Mouse (Mus musculus) limb, embryonic 10.5 days (tissue): ENCODE measurements around the gene Ifna16. TPM values are rescaled to one million over a fixed set of nuclear protein-coding genes. Genes with fewer than 3 reads are reported as not detected.

Source experiments
- DNase-seq: peaks from one replicate; pipeline ENCODE4 v3.0.0-alpha.2; 2017; ENCODE audit warnings: low spot score
- H3K27ac ChIP-seq: fragments of 300-500 bp; sonication (generic); 2 replicates; pipeline ENCODE4 v1.5.1; 2016; ENCODE audit warnings: mild to moderate bottlenecking
- H3K27me3 ChIP-seq: fragments of 300-500 bp; sonication (generic); 2 replicates; pipeline ENCODE4 v1.6.1; 2016; ENCODE audit warnings: low read depth, mild to moderate bottlenecking; ENCODE audit not compliant: poor library complexity, severe bottlenecking
- H3K36me3 ChIP-seq: fragments of 300-500 bp; sonication (generic); 2 replicates; pipeline ENCODE4 v1.6.1; 2016; ENCODE audit warnings: mild to moderate bottlenecking, moderate library complexity
- H3K4me1 ChIP-seq: fragments of 300-500 bp; sonication (generic); 2 replicates; pipeline ENCODE4 v1.6.1; 2016
- H3K4me3 ChIP-seq: fragments of 300-500 bp; sonication (generic); 2 replicates; pipeline ENCODE4 v1.5.1; 2016; ENCODE audit warnings: mild to moderate bottlenecking, moderate library complexity
- H3K9me3 ChIP-seq: fragments of 300-500 bp; sonication (generic); replicated peaks from 2 replicates; pipeline ENCODE4 v1.6.1; 2016; ENCODE audit warnings: mild to moderate bottlenecking
- WGBS: fragments of 180-500 bp; shearing (Covaris S2); methylation state at CpG from one replicate; pipeline ENCODE4 v1.1.7; 2016; 5-methylcytosine and 5-hydroxymethylcytosine counted together
- polyA plus RNA-seq: library from polyadenylated mRNA; unstranded; fragments of >200 nt; fragmentation: Nextera tagmentation; extraction: Ambion mirVana; gene quantifications from 2 replicates; pipeline ENCODE4 v1.2.1, GENCODE M21; 2016

The Ifna16 gene
- polyA plus RNA-seq, 1 experiment from 2014 or later: not detected

- Histone ChIP-seq H3K27me3 (no peaks in the 10 kb centered on the region), H3K9me3 (no peaks in the 10 kb centered on the region), H3K36me3 (no peaks in the 10 kb centered on the region), H3K27ac (no peak within 1 kb of the TSS), H3K4me3 (no peak within 1 kb of the TSS), H3K4me1 (no peaks in the 10 kb centered on the region)
- DNase-seq: no peak
- 93% methylated on average over 4 of the region's 4 CpGs for WGBS
Measured at GRCm38 (mm10) chr4:88634311-88634710, 42.4 kb downstream of the Ifna16 start, which contains the start of gene C87499. TSS of gene C87499 (minus strand) at chr4:88634411.

Other genes starting within 250 kb of the Ifna16 start
- gene Hacd4, start 238.0 kb downstream of the Ifna16 start, polyA plus RNA-seq: 2.1 and 2.5 TPM in 2 replicates
- gene Ifnb1, start 154.2 kb downstream of the Ifna16 start, polyA plus RNA-seq: not detected in 2 replicates
- not detected in 2 replicates for gene Ifna15, start 118.7 kb downstream of the Ifna16 start, polyA plus RNA-seq
- gene Ifna14, start 105.1 kb downstream of the Ifna16 start, polyA plus RNA-seq: not detected in 2 replicates
- not detected in 2 replicates for gene Ifna9, start 84.5 kb downstream of the Ifna16 start, polyA plus RNA-seq
- not detected in 2 replicates for gene Ifna12, start 73.5 kb downstream of the Ifna16 start, polyA plus RNA-seq
- gene C87499, start 42.5 kb downstream of the Ifna16 start, polyA plus RNA-seq: not detected in 2 replicates
- gene Ifna13, start 32.5 kb downstream of the Ifna16 start, polyA plus RNA-seq: 0.24 TPM in 1 of 2 replicates, not detected in the other
- not detected in 2 replicates for gene Ifna2, start 7.0 kb upstream of the Ifna16 start, polyA plus RNA-seq
- gene Ifnab, start 14.4 kb upstream of the Ifna16 start, polyA plus RNA-seq: not detected in 2 replicates
- 1.1 and 1.5 TPM in 2 replicates for gene Gm26566, start 44.9 kb upstream of the Ifna16 start, polyA plus RNA-seq
- gene Klhl9, start 45.5 kb upstream of the Ifna16 start, polyA plus RNA-seq: 82.7 and 106 TPM in 2 replicates
- 0.33 TPM in 1 of 2 replicates, not detected in the other for gene Gm13271, start 77.9 kb upstream of the Ifna16 start, polyA plus RNA-seq
- 0.40 and 0.54 TPM in 2 replicates for gene Gm13283, start 83.2 kb upstream of the Ifna16 start, polyA plus RNA-seq
- 0.74 and 0.94 TPM in 2 replicates for gene Gm13290, start 96.9 kb upstream of the Ifna16 start, polyA plus RNA-seq
- gene Gm13289, start 100.0 kb upstream of the Ifna16 start, polyA plus RNA-seq: not detected in 2 replicates
- not detected in 2 replicates for gene Gm13272, start 102.9 kb upstream of the Ifna16 start, polyA plus RNA-seq
- 0.16 and 0.39 TPM in 2 replicates for gene Ifnz, start 105.2 kb upstream of the Ifna16 start, polyA plus RNA-seq
- not detected in 2 replicates for gene Gm13276, start 108.8 kb upstream of the Ifna16 start, polyA plus RNA-seq
- gene Gm13277, start 111.7 kb upstream of the Ifna16 start, polyA plus RNA-seq: not detected in 2 replicates
- gene Gm13278, start 114.6 kb upstream of the Ifna16 start, polyA plus RNA-seq: not detected in 2 replicates
- not detected in 2 replicates for gene Gm13275, start 117.6 kb upstream of the Ifna16 start, polyA plus RNA-seq
- not detected in 2 replicates for gene Gm13279, start 120.5 kb upstream of the Ifna16 start, polyA plus RNA-seq
- 0.28 and 0.48 TPM in 2 replicates for gene Gm13285, start 122.7 kb upstream of the Ifna16 start, polyA plus RNA-seq
- not detected in 2 replicates for gene Gm13287, start 126.3 kb upstream of the Ifna16 start, polyA plus RNA-seq
- gene Gm13288, start 128.6 kb upstream of the Ifna16 start, polyA plus RNA-seq: 0.15 TPM in 1 of 2 replicates, not detected in the other
- not detected in 2 replicates for gene Ifna7, start 139.3 kb upstream of the Ifna16 start, polyA plus RNA-seq
- gene Ifna11, start 143.0 kb upstream of the Ifna16 start, polyA plus RNA-seq: not detected in 2 replicates
- not detected in 2 replicates for gene Ifna6, start 150.5 kb upstream of the Ifna16 start, polyA plus RNA-seq
- not detected in 2 replicates for gene Ifna5, start 158.6 kb upstream of the Ifna16 start, polyA plus RNA-seq
- gene Ifna4, start 164.9 kb upstream of the Ifna16 start, polyA plus RNA-seq: not detected in 2 replicates
- not detected in 2 replicates for gene Ifna1, start 173.2 kb upstream of the Ifna16 start, polyA plus RNA-seq
- gene Ifne, start 203.3 kb upstream of the Ifna16 start, polyA plus RNA-seq: not detected in 2 replicates